Comparison of ENCODE assay signal across 33 mouse cellular contexts in genomic region chr4:46353045-46353444, GRCm38 (mm10). TPM values are rescaled to one million over a fixed set of nuclear protein-coding genes. Genes with fewer than 3 reads are reported as not detected.
DNase-seq lines count a peak whose midpoint lies in the region; ATAC-seq and TF ChIP-seq lines count a peak whose summit lies in the region.
"Had no signal": no experiment of that assay in that cellular context is flagged by ENCODE, and none has a peak within 500 bp of the region (broad histone marks: within the 10 kb centered on the region; RNA-seq: fewer than 3 reads in every experiment).

No protein-coding gene starts in this region.

- no peaks in the 10 kb centered on the region for H3K36me3 ChIP-seq in hindbrain, embryonic 10.5 days
- H3K36me3 ChIP-seq in hindbrain, embryonic 11.5 days (ENCODE audit: control insufficient read depth, insufficient read depth, low read length) = no peaks in the 10 kb centered on the region
- no peaks in the 10 kb centered on the region for H3K36me3 ChIP-seq in ES-E14 (ENCODE audit: control insufficient read depth, insufficient read depth, low read length, poor library complexity, severe bottlenecking)
- H3K36me3 ChIP-seq in embryonic facial prominence, embryonic 15.5 days = no peaks in the 10 kb centered on the region
- H3K36me3 ChIP-seq in midbrain, embryonic 11.5 days (ENCODE audit: control insufficient read depth, insufficient read depth, low read length) = no peaks in the 10 kb centered on the region
- H3K36me3 ChIP-seq: forebrain, embryonic 15.5 days; limb, embryonic 15.5 days; liver, embryonic 15.5 days; neural tube, embryonic 13.5 days had no signal

- ATAC-seq in hindbrain, embryonic 11.5 days (ENCODE audit: low FRiP score) = no peak
- ATAC-seq in embryonic facial prominence, embryonic 15.5 days (ENCODE audit: insufficient number of reproducible peaks, low FRiP score, low TSS enrichment, low read depth) = no peak
- ATAC-seq in midbrain, embryonic 11.5 days (ENCODE audit: low FRiP score) = no peak
- ATAC-seq: forebrain, embryonic 15.5 days; midbrain, embryonic 16.5 days had no signal

- no peak overlapping the region for H3K4me3 ChIP-seq in hindbrain, embryonic 10.5 days
- no peak overlapping the region for H3K4me3 ChIP-seq in hindbrain, embryonic 11.5 days (ENCODE audit: low read depth, low read length)
- peak overlapping the region in 1 of 2 experiments; percentile 0; a peak in 1 of 4 replicates for H3K4me3 ChIP-seq in ES-E14 (ENCODE audit: insufficient read depth in 1 of 2, low read depth in 1 of 2, low read length in 2 of 2, poor library complexity in 1 of 2, severe bottlenecking in 1 of 2)
- H3K4me3 ChIP-seq in embryonic facial prominence, embryonic 15.5 days (replicated peaks) = no peak overlapping the region
- no peak overlapping the region for H3K4me3 ChIP-seq in midbrain, embryonic 11.5 days (ENCODE audit: low read depth, low read length)
- H3K4me3 ChIP-seq: forebrain, embryonic 15.5 days; limb, embryonic 15.5 days; liver, embryonic 15.5 days; myocyte; neural tube, embryonic 13.5 days had no signal

- DNase-seq in hindbrain, embryonic 10.5 days (ENCODE audit: low spot score) = peak; percentile 29
- DNase-seq in hindbrain, embryonic 11.5 days (ENCODE audit: low spot score) = no peak
- no peak for DNase-seq in ES-E14 (ENCODE audit: low read depth, low spot score)
- DNase-seq in embryo, embryonic 11 days = peak; percentile 39
- no peak for DNase-seq in left cerebral cortex, adult 11 months (ENCODE audit: low spot score)
- DNase-seq in cerebellum, adult 11 months = no peak
- no peak for DNase-seq in midbrain, embryonic 11.5 days (ENCODE audit: low spot score, missing footprints)
- DNase-seq: adrenal gland, adult 2 months; cerebellum, adult 18-20 months; cerebellum, postnatal 25 days; gastrocnemius, postnatal 10 days; heart, postnatal 10 days; kidney, adult 2 months; thymus, adult 18-20 months; thymus, postnatal 36 days had no signal

- peaks cover 90% of the 10 kb centered on the region for H3K27me3 ChIP-seq in hindbrain, embryonic 10.5 days (ENCODE audit: insufficient read depth, poor library complexity, severe bottlenecking)
- H3K27me3 ChIP-seq in hindbrain, embryonic 11.5 days (ENCODE audit: control insufficient read depth, insufficient read depth, low read length) = peaks cover 34% of the 10 kb centered on the region
- H3K27me3 ChIP-seq in embryonic facial prominence, embryonic 15.5 days = peaks cover 62% of the 10 kb centered on the region
- H3K27me3 ChIP-seq in midbrain, embryonic 11.5 days (ENCODE audit: control insufficient read depth, insufficient read depth, low read length) = peaks cover 43% of the 10 kb centered on the region

- H3K27ac ChIP-seq in hindbrain, embryonic 10.5 days = peak overlapping the region; percentile 42; the same call in 1 of the 2 replicates
- no peak overlapping the region for H3K27ac ChIP-seq in hindbrain, embryonic 11.5 days (ENCODE audit: low read depth, low read length)
- no peak overlapping the region for H3K27ac ChIP-seq in ES-E14 (ENCODE audit: insufficient read depth, low read depth, low read length, poor library complexity, severe bottlenecking)
- H3K27ac ChIP-seq in embryonic facial prominence, embryonic 15.5 days (replicated peaks) = 0 out of 2 replicates have a peak overlapping the region, but pooled peaks have one; percentile 2
- no peak overlapping the region for H3K27ac ChIP-seq in midbrain, embryonic 11.5 days (ENCODE audit: low read depth, low read length)
- H3K27ac ChIP-seq: forebrain, embryonic 15.5 days; hindbrain, embryonic 14.5 days; kidney, postnatal 0 days; limb, embryonic 15.5 days; liver, embryonic 15.5 days; macrophage; neural tube, embryonic 13.5 days had no signal

- no peaks in the 10 kb centered on the region for H3K9me3 ChIP-seq in hindbrain, embryonic 10.5 days
- H3K9me3 ChIP-seq in hindbrain, embryonic 11.5 days (ENCODE audit: control insufficient read depth, low read length) = no peaks in the 10 kb centered on the region
- no peaks in the 10 kb centered on the region for H3K9me3 ChIP-seq in ES-E14 (ENCODE audit: control insufficient read depth, insufficient read depth, low read depth, low read length)
- no peaks in the 10 kb centered on the region for H3K9me3 ChIP-seq in embryonic facial prominence, embryonic 15.5 days (replicated peaks)
- no peaks in the 10 kb centered on the region for H3K9me3 ChIP-seq in midbrain, embryonic 11.5 days (ENCODE audit: control insufficient read depth, low read length)
- H3K9me3 ChIP-seq: forebrain, embryonic 15.5 days; limb, embryonic 15.5 days; liver, embryonic 15.5 days; neural tube, embryonic 13.5 days had no signal

- no peak overlapping the region for H3K9ac ChIP-seq in hindbrain, embryonic 11.5 days (ENCODE audit: low read depth, low read length)
- H3K9ac ChIP-seq in ES-E14 (ENCODE audit: insufficient read depth, low read depth, low read length, poor library complexity, severe bottlenecking) = no peak overlapping the region
- H3K9ac ChIP-seq in embryonic facial prominence, embryonic 15.5 days = no peak overlapping the region
- no peak overlapping the region for H3K9ac ChIP-seq in midbrain, embryonic 11.5 days (ENCODE audit: low read length)
- H3K9ac ChIP-seq: forebrain, embryonic 15.5 days; hindbrain, embryonic 14.5 days; limb, embryonic 15.5 days; liver, embryonic 15.5 days; neural tube, embryonic 13.5 days had no signal

- in situ Hi-C loops in ES-E14 (cut with MboI; ENCODE audit: low sequenced_read_pairs in 2 of 2, unreplicated experiment in 2 of 2) = no loop called here

- H3K4me2 ChIP-seq in hindbrain, embryonic 11.5 days (replicated peaks; ENCODE audit: low read depth, low read length) = no peak overlapping the region
- no peak overlapping the region for H3K4me2 ChIP-seq in embryonic facial prominence, embryonic 15.5 days (replicated peaks)
- H3K4me2 ChIP-seq in midbrain, embryonic 11.5 days = no peak overlapping the region
- H3K4me2 ChIP-seq: forebrain, embryonic 15.5 days; heart, embryonic 11.5 days; hindbrain, embryonic 14.5 days; limb, embryonic 15.5 days; liver, embryonic 15.5 days; neural tube, embryonic 13.5 days had no signal

- H3K4me1 ChIP-seq in hindbrain, embryonic 10.5 days (replicated peaks) = peaks cover 15% of the 10 kb centered on the region
- no peaks in the 10 kb centered on the region; the same call in 1 of the 2 replicates for H3K4me1 ChIP-seq in hindbrain, embryonic 11.5 days (replicated peaks; ENCODE audit: control insufficient read depth, insufficient read depth, low read length)
- peaks cover 2 to 9% of the 10 kb centered on the region in 2 experiments; a peak in 1 of 4 replicates for H3K4me1 ChIP-seq in ES-E14 (ENCODE audit: control insufficient read depth in 2 of 2, insufficient read depth in 2 of 2, low read length in 2 of 2, poor library complexity in 1 of 2)
- peaks cover 14% of the 10 kb centered on the region for H3K4me1 ChIP-seq in embryonic facial prominence, embryonic 15.5 days
- H3K4me1 ChIP-seq in midbrain, embryonic 11.5 days (ENCODE audit: control insufficient read depth, insufficient read depth, low read length) = 0 out of 2 replicates have a peak, but pooled peaks cover 5% of the 10 kb centered on the region
- H3K4me1 ChIP-seq: forebrain, embryonic 15.5 days; liver, embryonic 15.5 days; neural tube, embryonic 13.5 days had no signal

- 7% methylated on average over 10 of the region's 10 CpGs for WGBS in hindbrain, embryonic 10.5 days
- 10% methylated on average over 10 of the region's 10 CpGs for WGBS in hindbrain, embryonic 11.5 days
- WGBS in embryonic facial prominence, embryonic 15.5 days = 13% methylated on average over 10 of the region's 10 CpGs
- WGBS in midbrain, embryonic 11.5 days = 4% methylated on average over 10 of the region's 10 CpGs

TF ChIP-seq in ES-E14, 5 proteins besides CTCF, POLR2A, EP300 and RAD21:
- TF ChIP-seq ZNF384 (IDR thresholded peaks at IDR 0.05; ENCODE audit: low read depth, low read length) = no peak
- peak; percentile 63; the same call in 1 of the 2 replicates for TF ChIP-seq MAFK (IDR thresholded peaks at IDR 0.05; ENCODE audit: insufficient read depth, low read depth, low read length)

RNA-seq across cellular contexts. Expression of gene Foxe1, which starts 9.6 kb away (rescaled TPM):
- 0.27 and 0.60 TPM in 2 replicates for polyA plus RNA-seq in hindbrain, embryonic 10.5 days (2016; fragmentation: Nextera tagmentation; extraction: Ambion mirVana)
- 0.08 and 0.48 TPM in 2 replicates for polyA plus RNA-seq in hindbrain, embryonic 11.5 days (2014; fragmentation: Nextera tagmentation; extraction: Ambion mirVana)
- total RNA-seq in ES-E14 (2012; rRNA removed) = 0.21 and 0.22 TPM in 2 replicates
- polyA plus RNA-seq in embryonic facial prominence, embryonic 15.5 days (2015; fragmentation: Nextera tagmentation; extraction: Ambion mirVana) = 1.9 and 2.1 TPM in 2 replicates
- polyA plus RNA-seq in midbrain, embryonic 11.5 days (2014; fragmentation: Nextera tagmentation; extraction: Ambion mirVana) = not detected in 2 replicates
- total RNA-seq: adrenal gland, adult 2 months; gastrocnemius, postnatal 10 days; granulocyte monocyte progenitor cell, adult 5-6 weeks; heart, postnatal 10 days; layer of hippocampus, postnatal 25 days; left cerebral cortex, postnatal 14 days had no signal
- polyA plus RNA-seq: forebrain, embryonic 15.5 days; hindbrain, embryonic 14.5 days; intestine, embryonic 14.5 days; kidney, adult 2 months; kidney, postnatal 0 days; large intestine, adult 2 months; liver, embryonic 15.5 days; lung, embryonic 16.5 days; macrophage; midbrain, embryonic 16.5 days; myocyte; neural tube, embryonic 13.5 days; spleen, adult 2 months had no signal

RNA-seq across cellular contexts. Expression of gene Trmo, which starts 36.2 kb away (rescaled TPM):
- 10.4 and 11.9 TPM in 2 replicates for polyA plus RNA-seq in hindbrain, embryonic 10.5 days (2016; fragmentation: Nextera tagmentation; extraction: Ambion mirVana)
- 9.9 and 10.6 TPM in 2 replicates for polyA plus RNA-seq in hindbrain, embryonic 11.5 days (2014; fragmentation: Nextera tagmentation; extraction: Ambion mirVana)
- total RNA-seq in ES-E14 (2012; rRNA removed) = 18.8 and 21.0 TPM in 2 replicates
- polyA plus RNA-seq in embryonic facial prominence, embryonic 15.5 days (2015; fragmentation: Nextera tagmentation; extraction: Ambion mirVana) = 9.2 and 10.8 TPM in 2 replicates
- 11.9 and 13.8 TPM in 2 replicates for polyA plus RNA-seq in midbrain, embryonic 11.5 days (2014; fragmentation: Nextera tagmentation; extraction: Ambion mirVana)

Comparison
In these comparisons a context has a peak if more than half of its experiments do, and no peak if none do; other contexts are left out.
1. DNase-seq: peak in hindbrain, embryonic 10.5 days (single experiment) and embryo, embryonic 11 days (single experiment); none in hindbrain, embryonic 11.5 days (single experiment), ES-E14 (single experiment), left cerebral cortex, adult 11 months (single experiment), cerebellum, adult 11 months (single experiment) and midbrain, embryonic 11.5 days (single experiment).
2. H3K27ac ChIP-seq: peak in hindbrain, embryonic 10.5 days (single experiment) and embryonic facial prominence, embryonic 15.5 days (single experiment); none in hindbrain, embryonic 11.5 days (single experiment), ES-E14 (single experiment) and midbrain, embryonic 11.5 days (single experiment).